Mouse (Mus musculus) midbrain, embryonic 10.5 days (tissue): ENCODE measurements around the gene Wdr11. TPM values are rescaled to one million over a fixed set of nuclear protein-coding genes. Genes with fewer than 3 reads are reported as not detected.

Source experiments
- DNase-seq: peaks from one replicate; pipeline ENCODE4 v3.0.0-alpha.2; 2017; ENCODE audit warnings: low spot score
- H3K27ac ChIP-seq: fragments of 300-500 bp; sonication (generic); replicated peaks from 2 replicates; pipeline ENCODE4 v1.5.1; 2016; ENCODE audit warnings: mild to moderate bottlenecking
- H3K27me3 ChIP-seq: fragments of 300-500 bp; sonication (generic); 2 replicates; pipeline ENCODE4 v1.6.1; 2016; ENCODE audit warnings: low read depth, mild to moderate bottlenecking; ENCODE audit not compliant: poor library complexity, severe bottlenecking
- H3K36me3 ChIP-seq: fragments of 300-500 bp; sonication (generic); 2 replicates; pipeline ENCODE4 v1.6.1; 2016; ENCODE audit warnings: mild to moderate bottlenecking, moderate library complexity
- H3K4me1 ChIP-seq: fragments of 300-500 bp; sonication (generic); 2 replicates; pipeline ENCODE4 v1.6.1; 2016
- H3K4me3 ChIP-seq: fragments of 300-500 bp; sonication (generic); 2 replicates; pipeline ENCODE4 v1.5.1; 2016; ENCODE audit warnings: mild to moderate bottlenecking, moderate library complexity
- H3K9me3 ChIP-seq: fragments of 300-500 bp; sonication (generic); replicated peaks from 2 replicates; pipeline ENCODE4 v1.6.1; 2016; ENCODE audit warnings: mild to moderate bottlenecking
- WGBS: fragments of 180-500 bp; shearing (Covaris S2); methylation state at CpG from one replicate; pipeline ENCODE4 v1.1.7; 2016; 5-methylcytosine and 5-hydroxymethylcytosine counted together
- polyA plus RNA-seq: library from polyadenylated mRNA; unstranded; fragments of >200 nt; fragmentation: Nextera tagmentation; extraction: Ambion mirVana; gene quantifications from 2 replicates; pipeline ENCODE4 v1.2.1, GENCODE M21; 2016

The Wdr11 gene
- polyA plus RNA-seq, 1 experiment from 2014 or later: 37.3 TPM

DNA sequence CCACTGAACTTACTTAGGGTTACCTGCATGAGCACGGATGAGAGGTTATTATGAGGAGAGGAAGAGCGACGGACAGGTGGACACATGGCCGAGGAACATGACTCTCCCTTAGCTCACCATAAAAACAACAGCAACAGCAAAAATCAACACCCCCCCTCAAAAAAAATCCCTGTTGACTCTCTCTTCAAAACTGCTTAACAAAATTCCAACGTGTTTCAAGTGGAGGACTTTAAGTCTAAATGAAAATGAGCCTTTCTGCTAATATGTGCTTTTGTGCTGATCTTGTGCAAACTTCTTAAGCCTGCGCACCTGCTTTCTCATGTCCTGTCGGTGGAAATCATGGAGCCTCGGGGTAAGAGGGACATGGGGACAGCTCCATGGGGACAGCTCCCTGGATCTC, 66.2 kb downstream of the Wdr11 start:
- Histone ChIP-seq H3K4me1 (peaks cover 80% of the 10 kb centered on the region), H3K27me3 (peaks cover 52% of the 10 kb centered on the region), H3K36me3 (no peaks in the 10 kb centered on the region), H3K27ac (no peak overlapping the region), H3K9me3 (no peaks in the 10 kb centered on the region), H3K4me3 (no peak overlapping the region)
- 84% methylated on average over 8 of the region's 8 CpGs for WGBS
- DNase-seq: no peak

DNA sequence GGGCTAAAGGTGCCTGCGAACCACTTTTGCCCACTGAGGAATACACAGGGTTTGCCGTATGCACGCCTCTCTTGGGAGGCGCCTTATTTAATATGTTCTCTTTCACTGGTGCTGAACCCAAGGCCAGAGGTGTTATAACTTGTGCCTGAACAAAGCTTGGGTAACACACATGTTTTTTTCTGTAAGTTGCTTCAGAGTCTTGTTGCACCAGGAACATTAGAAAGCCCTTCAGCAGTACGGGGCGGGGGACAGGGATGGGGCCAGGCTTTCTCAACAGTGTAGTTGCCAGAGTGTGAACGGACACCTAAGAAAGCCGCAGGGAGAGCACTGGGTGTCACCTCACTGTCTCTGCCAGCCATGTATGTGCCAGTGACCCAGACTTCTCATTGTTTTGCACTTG, 68.1 kb downstream of the Wdr11 start:
- Histone ChIP-seq H3K27me3 (peaks cover 54% of the 10 kb centered on the region), H3K4me1 (peaks cover 76% of the 10 kb centered on the region), H3K4me3 (no peak overlapping the region), H3K27ac (no peak overlapping the region), H3K36me3 (no peaks in the 10 kb centered on the region), H3K9me3 (no peaks in the 10 kb centered on the region)
- WGBS: 88% methylated on average over 8 of the region's 8 CpGs
- DNase-seq: no peak

DNA sequence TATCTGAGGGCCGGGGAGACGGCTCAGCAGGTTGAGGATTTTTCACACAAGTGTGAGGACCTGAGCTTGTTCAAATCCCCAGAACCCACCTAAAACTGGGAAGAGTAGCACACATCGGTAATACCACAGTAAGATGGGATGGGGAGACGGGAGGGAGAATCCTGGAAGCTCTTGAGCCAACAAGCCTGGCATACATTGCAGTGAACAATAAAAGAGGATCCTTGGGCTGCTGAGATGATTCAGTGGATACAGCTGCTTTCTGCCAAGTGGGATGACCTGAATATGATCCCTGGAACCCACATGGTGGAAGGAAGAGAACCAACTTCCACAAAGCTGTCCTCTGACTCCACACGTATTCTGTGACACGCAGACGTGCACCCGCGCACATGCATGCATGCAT, 68.9 kb downstream of the Wdr11 start:
- no peak for DNase-seq
- no peaks in the 10 kb centered on the region for H3K36me3 ChIP-seq
- no peak overlapping the region for H3K4me3 ChIP-seq
- peaks cover 68% of the 10 kb centered on the region for H3K4me1 ChIP-seq
- H3K27me3 ChIP-seq: peaks cover 54% of the 10 kb centered on the region
- 88% methylated on average over 9 of the region's 9 CpGs for WGBS
- H3K9me3 ChIP-seq: no peaks in the 10 kb centered on the region
- no peak overlapping the region for H3K27ac ChIP-seq

DNA sequence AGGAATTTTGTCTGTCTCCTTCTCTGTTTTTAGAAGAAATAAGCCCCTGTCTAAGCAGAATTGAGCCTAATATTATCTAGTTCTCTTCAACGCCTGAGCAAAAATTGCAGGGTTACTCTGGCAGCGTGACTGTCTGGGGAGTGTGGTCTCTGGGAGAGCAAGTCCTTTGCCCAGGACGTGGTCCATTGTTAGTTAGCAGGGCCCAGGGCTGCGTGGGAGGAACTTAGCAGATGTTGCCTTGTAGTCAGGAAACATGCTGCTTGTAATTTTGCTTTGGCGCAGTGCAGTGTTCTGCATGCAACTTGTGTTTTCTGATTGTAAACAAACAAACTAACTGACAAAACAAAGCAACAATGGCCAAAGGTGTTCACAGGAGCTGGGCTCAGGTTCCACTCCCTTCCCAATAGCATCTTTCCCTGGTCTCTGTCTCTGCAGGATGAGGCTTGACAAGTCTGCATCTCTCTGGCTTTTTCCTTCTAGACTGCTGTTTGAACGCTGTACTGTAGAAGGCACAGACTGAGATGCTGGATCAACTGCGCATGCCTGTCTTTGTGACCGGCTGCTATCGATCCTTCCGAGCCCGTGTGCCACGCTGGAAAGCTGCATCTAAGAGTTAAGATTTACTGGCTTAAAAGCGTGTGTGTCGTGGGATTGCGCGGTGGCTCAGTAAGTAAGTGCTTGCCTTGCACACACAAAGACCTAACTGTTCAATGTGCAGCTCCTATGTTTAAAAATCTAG, 70.6 kb downstream of the Wdr11 start:
- peaks cover 44% of the 10 kb centered on the region for H3K27me3 ChIP-seq
- no peak overlapping the region for H3K4me3 ChIP-seq
- WGBS: 71% methylated on average over 16 of the region's 16 CpGs
- no peak for DNase-seq
- no peaks in the 10 kb centered on the region for H3K36me3 ChIP-seq
- peak overlapping the region; percentile 64 for H3K27ac ChIP-seq
- H3K9me3 ChIP-seq: no peaks in the 10 kb centered on the region
- peaks cover 53% of the 10 kb centered on the region for H3K4me1 ChIP-seq

DNA sequence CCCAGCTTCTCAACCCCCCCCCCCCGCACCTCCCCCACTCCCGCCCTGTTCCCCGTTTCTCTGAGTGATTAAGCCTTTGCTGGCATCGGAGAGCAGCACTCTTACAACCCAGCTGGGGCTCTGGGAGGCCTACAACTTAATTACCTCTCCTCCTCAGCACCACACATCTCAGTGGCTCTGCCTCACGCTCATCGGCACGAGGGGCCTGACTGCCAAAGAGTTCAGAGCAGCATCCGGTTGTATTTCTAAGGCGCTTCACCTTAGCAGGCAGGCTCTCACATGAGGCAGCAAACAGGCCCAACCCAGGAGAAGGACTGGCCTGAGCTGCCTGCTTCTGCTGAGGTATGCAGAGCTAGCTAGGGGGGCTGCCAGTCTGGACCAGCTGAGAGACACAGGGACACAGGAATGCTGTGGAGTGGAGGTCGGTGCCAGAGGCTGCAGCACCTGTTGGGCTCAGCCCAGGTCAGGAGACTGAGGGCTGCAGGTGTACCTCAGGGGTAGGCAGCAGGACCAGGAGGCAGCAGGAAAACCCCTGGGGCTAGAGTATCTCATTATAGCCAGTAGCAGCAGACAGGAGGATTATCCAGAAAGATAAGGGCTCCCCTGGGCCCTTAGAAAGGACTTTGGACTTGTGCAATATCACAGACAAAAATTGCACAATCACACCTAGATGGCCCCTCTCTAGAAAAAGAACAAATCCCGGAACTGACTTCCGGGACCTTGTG, 72.3 kb downstream of the Wdr11 start:
- Histone ChIP-seq H3K4me1 (peaks cover 37% of the 10 kb centered on the region), H3K9me3 (no peaks in the 10 kb centered on the region), H3K4me3 (no peak overlapping the region), H3K27ac (peak overlapping the region; percentile 59; the same call in 1 of the 2 replicates), H3K27me3 (peaks cover 44% of the 10 kb centered on the region), H3K36me3 (no peaks in the 10 kb centered on the region)
- 26% methylated on average over 12 of the region's 12 CpGs for WGBS
- no peak for DNase-seq

DNA sequence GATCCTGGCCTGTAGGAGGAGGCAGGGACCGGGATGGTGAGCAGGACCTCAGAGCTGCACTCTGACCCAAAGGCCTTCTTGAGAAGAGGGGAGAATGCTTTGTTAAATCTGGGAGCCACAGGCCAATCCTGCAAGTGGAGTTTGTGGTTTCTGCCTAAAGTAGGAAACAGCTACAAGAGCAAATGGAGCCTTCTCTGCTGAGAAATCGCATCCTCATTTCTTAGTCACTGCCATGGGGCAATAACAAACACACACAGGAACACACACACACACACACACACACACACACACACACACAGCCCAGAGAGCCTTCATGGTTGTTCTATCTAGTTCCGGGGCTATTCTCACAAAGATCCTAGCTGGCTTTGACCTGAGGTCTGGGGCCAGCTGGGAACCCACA, 73.7 kb downstream of the Wdr11 start:
- DNase-seq: no peak
- Histone ChIP-seq H3K9me3 (no peaks in the 10 kb centered on the region), H3K4me1 (peaks cover 26% of the 10 kb centered on the region), H3K27ac (peak overlapping the region; percentile 55; the same call in 1 of the 2 replicates), H3K4me3 (no peak overlapping the region), H3K27me3 (peaks cover 44% of the 10 kb centered on the region), H3K36me3 (no peaks in the 10 kb centered on the region)
- 83% methylated on average over 3 of the region's 3 CpGs for WGBS

DNA sequence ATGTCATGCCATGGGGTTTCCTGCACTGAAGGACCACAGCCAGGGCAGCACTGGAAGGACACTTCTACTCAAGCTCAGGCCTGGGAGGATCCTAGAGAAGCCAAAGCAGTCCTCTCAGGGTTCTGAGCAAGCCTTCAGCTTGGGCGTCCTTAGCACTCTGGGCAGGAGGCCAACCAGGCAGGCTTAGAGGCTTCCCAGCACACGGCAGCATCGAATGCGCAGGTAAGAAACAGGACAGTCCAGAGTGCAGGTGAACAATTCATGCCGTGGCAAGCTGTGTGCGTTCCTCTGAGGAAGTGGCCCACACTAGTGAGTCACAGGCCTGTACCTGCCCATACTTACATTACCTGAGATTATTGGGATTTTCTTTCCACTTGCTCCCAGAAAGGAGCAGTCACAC, 74.3 kb downstream of the Wdr11 start:
- peaks cover 44% of the 10 kb centered on the region for H3K27me3 ChIP-seq

DNA sequence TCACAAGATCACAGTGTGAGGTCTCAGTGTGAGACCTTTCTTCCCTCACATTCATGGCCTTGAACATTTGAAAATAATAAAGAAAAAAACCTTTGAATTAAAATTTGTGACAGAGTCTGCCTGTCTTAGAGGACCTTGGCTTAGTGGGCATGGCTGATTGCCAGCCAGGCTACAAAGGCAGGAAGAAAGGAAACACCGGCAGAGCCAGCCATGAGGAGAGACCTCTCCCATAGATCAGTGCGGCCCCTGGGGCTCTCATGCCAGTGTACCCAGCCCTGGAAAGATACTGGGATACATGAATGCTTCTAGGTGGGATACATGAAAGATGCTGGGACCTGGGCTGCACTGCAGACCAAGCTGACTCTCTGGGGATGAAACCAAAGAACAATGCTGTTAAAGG, 74.9 kb downstream of the Wdr11 start:
- peaks cover 44% of the 10 kb centered on the region for H3K27me3 ChIP-seq
- H3K4me3 ChIP-seq: no peak overlapping the region
- no peak overlapping the region for H3K27ac ChIP-seq
- H3K9me3 ChIP-seq: no peaks in the 10 kb centered on the region
- H3K4me1 ChIP-seq: peaks cover 22% of the 10 kb centered on the region
- WGBS: 85% methylated on average over 2 of the region's 2 CpGs
- DNase-seq: no peak
- H3K36me3 ChIP-seq: no peaks in the 10 kb centered on the region

More for the DNA sequence above, 74.3 kb downstream of the Wdr11 start:
- Histone ChIP-seq H3K4me3 (no peak overlapping the region), H3K9me3 (no peaks in the 10 kb centered on the region), H3K27ac (peak overlapping the region; percentile 55; the same call in 1 of the 2 replicates), H3K4me1 (peaks cover 22% of the 10 kb centered on the region), H3K36me3 (no peaks in the 10 kb centered on the region)
- WGBS: 90% methylated on average over 6 of the region's 6 CpGs
- DNase-seq: no peak

DNA sequence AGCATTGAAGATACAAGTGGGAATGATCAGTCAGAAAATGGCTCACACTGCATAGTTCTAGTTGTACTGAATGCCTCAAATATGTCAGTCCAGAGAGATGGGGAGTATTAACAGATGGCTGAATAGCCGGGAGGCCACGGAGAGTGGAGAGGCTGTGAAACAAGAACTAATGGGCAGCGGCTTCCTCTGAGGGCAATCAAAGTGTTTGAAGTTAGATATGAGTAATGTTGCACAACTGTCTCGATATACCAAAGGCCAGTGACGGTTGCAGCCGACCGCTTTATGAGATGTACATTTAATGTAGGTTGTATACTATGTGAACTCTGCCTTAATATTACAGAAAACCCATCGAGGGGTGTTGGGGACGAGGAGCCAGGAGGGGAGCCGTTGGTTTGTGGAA, 78.6 kb downstream of the Wdr11 start:
- Histone ChIP-seq H3K4me1 (peaks cover 25% of the 10 kb centered on the region), H3K27me3 (peaks cover 15% of the 10 kb centered on the region), H3K36me3 (no peaks in the 10 kb centered on the region), H3K4me3 (no peak overlapping the region), H3K9me3 (no peaks in the 10 kb centered on the region), H3K27ac (no peak overlapping the region)
- no peak for DNase-seq
- WGBS: 90% methylated on average over 10 of the region's 10 CpGs

DNA sequence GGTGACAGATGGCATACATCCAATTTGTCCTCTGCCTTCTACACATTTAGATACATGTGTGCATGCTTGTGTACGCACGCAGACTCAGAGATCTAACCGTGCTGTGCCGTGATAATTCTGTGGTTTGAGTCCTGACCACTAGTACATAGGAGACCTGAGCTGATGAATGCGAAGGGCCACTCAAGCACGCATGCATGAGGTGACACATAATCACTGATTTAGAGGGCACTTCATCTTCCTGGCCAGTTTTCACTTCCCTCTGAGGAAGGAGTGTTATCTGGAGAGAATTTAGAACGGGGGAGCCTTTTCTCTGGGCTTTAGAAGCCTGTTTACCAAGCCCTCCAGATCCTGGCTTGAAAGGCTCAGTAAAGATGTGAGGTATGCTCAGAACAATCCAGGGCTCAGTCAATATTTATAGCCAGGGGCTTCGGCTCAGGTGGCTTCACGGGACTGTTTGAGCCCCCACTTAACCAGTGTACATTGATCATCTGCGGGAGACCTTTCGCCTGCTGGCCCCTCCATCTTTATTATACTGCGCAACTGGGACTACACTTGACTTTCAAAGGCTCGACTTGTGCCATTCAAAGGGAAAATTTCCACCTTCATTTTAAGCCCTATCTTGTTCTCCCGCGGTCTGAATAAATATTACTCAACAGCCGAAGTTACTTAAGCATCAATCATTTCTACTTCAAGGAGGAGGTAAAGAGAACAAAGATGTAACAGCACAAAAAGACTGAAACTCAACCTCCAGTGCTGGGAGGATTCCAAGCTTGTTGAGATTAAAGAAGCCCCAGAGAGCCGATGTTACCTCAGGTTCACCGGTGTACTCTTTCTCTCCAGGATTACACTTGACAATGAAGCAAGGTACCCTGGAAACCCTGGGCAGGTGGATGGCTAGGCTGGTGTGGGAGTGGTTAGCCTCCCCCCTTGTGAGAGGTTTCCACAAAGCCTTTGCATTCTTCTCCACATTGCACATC, 80.3 kb downstream of the Wdr11 start:
- no peak overlapping the region for H3K4me3 ChIP-seq
- peaks cover 25% of the 10 kb centered on the region for H3K4me1 ChIP-seq
- no peaks in the 10 kb centered on the region for H3K36me3 ChIP-seq
- no peak for DNase-seq
- WGBS: 86% methylated on average over 18 of the region's 18 CpGs
- H3K27me3 ChIP-seq: 0 out of 2 replicates have a peak, but pooled peaks cover 5% of the 10 kb centered on the region
- no peaks in the 10 kb centered on the region for H3K9me3 ChIP-seq
- H3K27ac ChIP-seq: no peak overlapping the region

DNA sequence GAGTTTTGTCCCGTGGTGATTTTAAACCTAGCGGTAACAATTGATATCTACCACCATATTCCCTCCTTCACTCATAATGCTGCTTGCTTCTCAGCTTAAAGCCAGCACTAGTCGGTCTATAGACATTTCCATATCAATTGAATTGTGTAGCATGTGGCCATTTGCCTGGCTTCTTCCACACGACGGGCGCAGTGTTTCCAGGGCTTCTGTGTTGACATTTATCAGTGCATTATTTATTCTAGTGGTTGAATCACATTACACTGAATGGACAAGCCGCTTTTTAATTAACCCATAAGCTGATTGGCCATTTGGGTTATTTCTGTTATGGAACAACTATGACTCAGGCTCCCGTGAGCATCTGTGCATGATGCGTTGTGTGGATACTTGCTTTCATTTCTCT, 82.1 kb downstream of the Wdr11 start:
- no peaks in the 10 kb centered on the region for H3K9me3 ChIP-seq
- no peaks in the 10 kb centered on the region for H3K27me3 ChIP-seq
- no peaks in the 10 kb centered on the region for H3K36me3 ChIP-seq
- 78% methylated on average over 9 of the region's 9 CpGs for WGBS
- DNase-seq: no peak
- no peak overlapping the region for H3K27ac ChIP-seq
- H3K4me3 ChIP-seq: no peak overlapping the region
- H3K4me1 ChIP-seq: peaks cover 25% of the 10 kb centered on the region

DNA sequence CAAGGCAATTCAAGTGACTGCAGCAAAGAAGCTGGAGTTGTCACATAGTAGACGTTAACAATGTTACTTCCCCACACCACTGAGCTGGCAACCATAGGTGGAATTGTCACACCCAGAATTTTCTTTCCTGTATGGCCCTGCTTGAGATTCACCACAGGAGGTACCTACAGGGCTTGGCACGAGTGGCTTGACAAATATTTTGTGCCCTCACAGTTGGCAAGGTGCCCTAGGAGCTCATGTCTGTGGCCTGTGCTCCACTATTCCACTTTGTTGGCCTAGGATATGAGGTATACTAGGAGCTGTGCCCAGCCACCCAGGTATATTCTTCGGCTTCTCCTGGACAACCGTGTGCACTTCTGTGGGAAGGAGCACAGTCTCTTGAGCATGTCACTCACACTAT, 82.9 kb downstream of the Wdr11 start:
- H3K27ac ChIP-seq: no peak overlapping the region
- no peaks in the 10 kb centered on the region for H3K9me3 ChIP-seq
- H3K4me3 ChIP-seq: no peak overlapping the region
- H3K4me1 ChIP-seq: peaks cover 27% of the 10 kb centered on the region
- H3K36me3 ChIP-seq: no peaks in the 10 kb centered on the region
- DNase-seq: no peak
- H3K27me3 ChIP-seq: no peaks in the 10 kb centered on the region
- 81% methylated on average over 4 of the region's 4 CpGs for WGBS
